22 mouse cellular contexts compared by ENCODE assay signal in the genomic region with DNA sequence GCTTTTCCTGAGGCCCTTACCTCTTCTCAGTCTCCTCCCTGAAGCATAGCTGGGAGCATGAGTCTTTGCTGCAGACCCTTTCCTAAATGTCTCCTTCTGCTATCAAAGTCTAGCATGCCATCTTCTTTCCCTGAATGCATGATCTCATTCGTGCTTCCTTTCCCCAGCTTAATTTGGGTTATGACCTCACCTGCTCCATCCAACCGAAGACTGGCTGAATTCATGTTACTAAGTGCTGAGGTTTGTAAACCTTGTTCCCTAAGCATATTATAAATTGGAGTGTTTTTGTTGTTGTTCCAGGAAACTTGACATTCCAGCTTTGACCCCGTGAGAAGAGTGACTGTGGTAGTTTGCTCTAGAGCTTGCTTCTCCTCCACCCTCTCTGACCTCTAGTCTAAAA.
"Had no signal": no experiment of that assay in that cellular context is flagged by ENCODE, and none has a peak within 500 bp of the region (broad histone marks: within the 10 kb centered on the region; RNA-seq: fewer than 3 reads in every experiment).

No protein-coding gene starts in this region.

- H3K27ac ChIP-seq: heart, embryonic 10.5 days; hindbrain, embryonic 10.5 days; hindbrain, embryonic 12.5 days; intestine, embryonic 15.5 days; kidney, postnatal 0 days; layer of hippocampus, adult 2 months; left cerebral cortex, adult 2 months; limb, embryonic 13.5 days; limb, embryonic 15.5 days; liver, embryonic 12.5 days; liver, embryonic 14.5 days had no signal

- H3K9me3 ChIP-seq: heart, embryonic 10.5 days; heart, embryonic 12.5 days; hindbrain, embryonic 10.5 days; hindbrain, embryonic 12.5 days; intestine, embryonic 15.5 days; limb, embryonic 13.5 days; limb, embryonic 15.5 days; liver, embryonic 12.5 days had no signal

- H3K27me3 ChIP-seq: heart, embryonic 12.5 days; hindbrain, embryonic 12.5 days; intestine, embryonic 15.5 days; limb, embryonic 13.5 days; limb, embryonic 15.5 days; liver, embryonic 12.5 days had no signal

- H3K9ac ChIP-seq: heart, embryonic 12.5 days; hindbrain, embryonic 12.5 days; intestine, embryonic 15.5 days; limb, embryonic 13.5 days; limb, embryonic 15.5 days; liver, embryonic 12.5 days; liver, embryonic 14.5 days had no signal

- H3K4me2 ChIP-seq: heart, embryonic 12.5 days; hindbrain, embryonic 12.5 days; intestine, embryonic 15.5 days; limb, embryonic 13.5 days; limb, embryonic 15.5 days; liver, embryonic 12.5 days had no signal

- H3K4me3 ChIP-seq: heart, embryonic 10.5 days; heart, embryonic 12.5 days; hindbrain, embryonic 10.5 days; hindbrain, embryonic 12.5 days; intestine, embryonic 15.5 days; layer of hippocampus, adult 2 months; left cerebral cortex, adult 2 months; limb, embryonic 13.5 days; limb, embryonic 15.5 days; liver, embryonic 12.5 days had no signal

- DNase-seq: gastrocnemius, postnatal 25 days; heart, adult 18-20 months; heart, postnatal 10 days; heart, postnatal 4 days; kidney, adult 18-20 months; kidney, postnatal 14 days; left cerebral cortex, postnatal 4 days had no signal

- ATAC-seq: hindbrain, embryonic 16.5 days; inflammation-experienced regulatory T-cells, adult 6 months; intestine, embryonic 15.5 days; intestine, postnatal 0 days; liver, embryonic 12.5 days had no signal
